Comparison of ENCODE assay signal across 10 mouse cellular contexts in genomic region chr10:17599246-17599645, GRCm38 (mm10).
A peak's percentile ranks its signal among the peaks of the same experiment; 100 is the strongest.
DNase-seq lines count a peak whose midpoint lies in the region; ATAC-seq lines count a peak whose summit lies in the region.
"Had no signal": no experiment of that assay in that cellular context is flagged by ENCODE, and none has a peak within 500 bp of the region (broad histone marks: within the 10 kb centered on the region; RNA-seq: fewer than 3 reads in every experiment).

No protein-coding gene starts in this region.

- no peaks in the 10 kb centered on the region for H3K9me3 ChIP-seq in embryonic facial prominence, embryonic 14.5 days (ENCODE audit: control insufficient read depth, low read length)
- H3K9me3 ChIP-seq in embryonic facial prominence, embryonic 10.5 days = no peaks in the 10 kb centered on the region
- H3K9me3 ChIP-seq in liver, embryonic 16.5 days (replicated peaks; ENCODE audit: control insufficient read depth, low read length) = no peaks in the 10 kb centered on the region
- no peaks in the 10 kb centered on the region for H3K9me3 ChIP-seq in midbrain, embryonic 15.5 days
- H3K9me3 ChIP-seq in midbrain, embryonic 16.5 days (replicated peaks; ENCODE audit: control insufficient read depth, low read length, poor library complexity, severe bottlenecking) = no peaks in the 10 kb centered on the region
- H3K9me3 ChIP-seq: limb, embryonic 12.5 days; neural tube, embryonic 15.5 days had no signal

- ATAC-seq in embryonic facial prominence, embryonic 14.5 days (ENCODE audit: low read depth) = no peak
- no peak for ATAC-seq in liver, embryonic 16.5 days (ENCODE audit: low read depth)
- ATAC-seq in midbrain, embryonic 15.5 days (replicated peaks) = no peak
- ATAC-seq in midbrain, embryonic 16.5 days = no peak

- H3K4me1 ChIP-seq in embryonic facial prominence, embryonic 14.5 days (ENCODE audit: control insufficient read depth, insufficient read depth, low read length) = no peaks in the 10 kb centered on the region
- H3K4me1 ChIP-seq in embryonic facial prominence, embryonic 10.5 days = peaks cover 4% of the 10 kb centered on the region; the same call in 1 of the 2 replicates
- H3K4me1 ChIP-seq in liver, embryonic 16.5 days (ENCODE audit: control insufficient read depth, low read depth, low read length) = peaks cover 34% of the 10 kb centered on the region
- no peaks in the 10 kb centered on the region for H3K4me1 ChIP-seq in midbrain, embryonic 15.5 days
- no peaks in the 10 kb centered on the region for H3K4me1 ChIP-seq in midbrain, embryonic 16.5 days (ENCODE audit: control insufficient read depth, insufficient read depth, low read length)
- H3K4me1 ChIP-seq: limb, embryonic 12.5 days; neural tube, embryonic 15.5 days had no signal

- H3K4me2 ChIP-seq in embryonic facial prominence, embryonic 14.5 days (ENCODE audit: low read depth, low read length) = no peak overlapping the region
- H3K4me2 ChIP-seq in liver, embryonic 16.5 days (ENCODE audit: low read depth, low read length) = no peak overlapping the region
- no peak overlapping the region for H3K4me2 ChIP-seq in midbrain, embryonic 15.5 days
- H3K4me2 ChIP-seq in midbrain, embryonic 16.5 days (ENCODE audit: low read length) = no peak overlapping the region
- H3K4me2 ChIP-seq: limb, embryonic 12.5 days; neural tube, embryonic 15.5 days had no signal

- no peaks in the 10 kb centered on the region for H3K36me3 ChIP-seq in embryonic facial prominence, embryonic 14.5 days (ENCODE audit: control insufficient read depth, insufficient read depth, low read length)
- no peaks in the 10 kb centered on the region for H3K36me3 ChIP-seq in embryonic facial prominence, embryonic 10.5 days (replicated peaks)
- no peaks in the 10 kb centered on the region for H3K36me3 ChIP-seq in liver, embryonic 16.5 days (ENCODE audit: control insufficient read depth, insufficient read depth)
- no peaks in the 10 kb centered on the region for H3K36me3 ChIP-seq in midbrain, embryonic 15.5 days (replicated peaks)
- no peaks in the 10 kb centered on the region for H3K36me3 ChIP-seq in midbrain, embryonic 16.5 days (ENCODE audit: control insufficient read depth, insufficient read depth, low read length)
- H3K36me3 ChIP-seq: limb, embryonic 12.5 days; neural tube, embryonic 15.5 days had no signal

- no peaks in the 10 kb centered on the region for H3K27me3 ChIP-seq in embryonic facial prominence, embryonic 14.5 days (replicated peaks; ENCODE audit: control insufficient read depth, insufficient read depth, low read length)
- no peaks in the 10 kb centered on the region for H3K27me3 ChIP-seq in embryonic facial prominence, embryonic 10.5 days (replicated peaks; ENCODE audit: low read depth, poor library complexity, severe bottlenecking)
- no peaks in the 10 kb centered on the region for H3K27me3 ChIP-seq in liver, embryonic 16.5 days (ENCODE audit: control insufficient read depth, insufficient read depth, low read depth, low read length)
- no peaks in the 10 kb centered on the region for H3K27me3 ChIP-seq in midbrain, embryonic 15.5 days (replicated peaks)
- H3K27me3 ChIP-seq in midbrain, embryonic 16.5 days (ENCODE audit: control insufficient read depth, insufficient read depth, low read depth, low read length) = no peaks in the 10 kb centered on the region
- H3K27me3 ChIP-seq: limb, embryonic 12.5 days; neural tube, embryonic 15.5 days had no signal

- H3K27ac ChIP-seq in embryonic facial prominence, embryonic 14.5 days (replicated peaks; ENCODE audit: low read depth, low read length) = no peak overlapping the region
- H3K27ac ChIP-seq in embryonic facial prominence, embryonic 10.5 days (replicated peaks) = no peak overlapping the region
- H3K27ac ChIP-seq in liver, embryonic 16.5 days (ENCODE audit: low read length) = 0 out of 2 replicates have a peak overlapping the region, but pooled peaks have one; percentile 6
- no peak overlapping the region for H3K27ac ChIP-seq in midbrain, embryonic 15.5 days
- H3K27ac ChIP-seq in midbrain, embryonic 16.5 days (ENCODE audit: low read length) = no peak overlapping the region
- H3K27ac ChIP-seq: limb, embryonic 12.5 days; neural tube, embryonic 15.5 days had no signal

- 83% methylated on average over 10 of the region's 10 CpGs for WGBS in embryonic facial prominence, embryonic 14.5 days
- WGBS in embryonic facial prominence, embryonic 10.5 days = 85% methylated on average over 10 of the region's 10 CpGs
- WGBS in liver, embryonic 16.5 days (ENCODE audit: insufficient replicate concordance) = 67% methylated on average over 10 of the region's 10 CpGs
- 88% methylated on average over 10 of the region's 10 CpGs for WGBS in midbrain, embryonic 15.5 days
- 93% methylated on average over 10 of the region's 10 CpGs for WGBS in midbrain, embryonic 16.5 days

- H3K4me3 ChIP-seq in embryonic facial prominence, embryonic 14.5 days (ENCODE audit: low read depth, low read length) = no peak overlapping the region
- H3K4me3 ChIP-seq in embryonic facial prominence, embryonic 10.5 days = no peak overlapping the region
- no peak overlapping the region for H3K4me3 ChIP-seq in liver, embryonic 16.5 days (ENCODE audit: low read depth, low read length)
- H3K4me3 ChIP-seq in midbrain, embryonic 15.5 days = no peak overlapping the region
- no peak overlapping the region for H3K4me3 ChIP-seq in midbrain, embryonic 16.5 days (ENCODE audit: low read depth, low read length)
- H3K4me3 ChIP-seq: limb, embryonic 12.5 days; neural tube, embryonic 15.5 days had no signal

- no peak overlapping the region for H3K9ac ChIP-seq in embryonic facial prominence, embryonic 14.5 days (ENCODE audit: low read depth, low read length)
- H3K9ac ChIP-seq in liver, embryonic 16.5 days (ENCODE audit: low read depth, low read length) = no peak overlapping the region
- H3K9ac ChIP-seq in midbrain, embryonic 15.5 days = no peak overlapping the region
- no peak overlapping the region for H3K9ac ChIP-seq in midbrain, embryonic 16.5 days (ENCODE audit: low read depth, low read length)
- H3K9ac ChIP-seq: limb, embryonic 12.5 days; neural tube, embryonic 15.5 days had no signal

- peak; percentile 58 for DNase-seq in embryonic facial prominence, embryonic 14.5 days (ENCODE audit: low spot score)
- no peak for DNase-seq in embryonic facial prominence, embryonic 10.5 days (ENCODE audit: low spot score)
- peak; percentile 64 for DNase-seq in ES-CJ7 (ENCODE audit: low read depth, low spot score)
- peak; percentile 22 for DNase-seq in gastrocnemius, postnatal 10 days
- DNase-seq in kidney, adult 8-10 months = no peak

Comparison
In these comparisons a context has a peak if more than half of its experiments do, and no peak if none do; other contexts are left out.
1. DNase-seq: peak in embryonic facial prominence, embryonic 14.5 days (single experiment), ES-CJ7 (single experiment) and gastrocnemius, postnatal 10 days (single experiment); none in embryonic facial prominence, embryonic 10.5 days (single experiment) and kidney, adult 8-10 months (0 of 2).